Mouse (Mus musculus): ENCODE measurements around the gene Macrod2.

Macrod2 gene

DNA sequence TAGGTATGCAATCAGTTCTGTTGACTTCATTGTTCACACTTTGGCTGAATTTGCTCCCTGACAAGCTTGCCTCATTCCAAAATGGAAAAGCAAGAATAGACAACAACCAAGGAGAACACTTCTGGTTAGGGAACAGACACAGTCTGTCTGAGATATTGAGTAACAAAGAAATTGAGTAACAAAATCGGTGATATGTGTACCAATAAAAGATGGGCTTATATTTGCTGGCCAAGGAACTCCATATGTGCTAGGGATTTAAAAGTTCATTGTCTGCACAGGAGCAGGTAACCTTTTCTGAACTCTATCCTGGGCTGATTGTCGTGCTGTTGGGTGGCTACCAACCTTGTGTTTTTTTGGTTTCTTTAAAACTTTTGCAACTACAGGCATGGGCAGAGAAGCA, 817.2 kb downstream of the Macrod2 start:
- DNase-seq (ENCODE audit: low read depth), result no peak

DNA sequence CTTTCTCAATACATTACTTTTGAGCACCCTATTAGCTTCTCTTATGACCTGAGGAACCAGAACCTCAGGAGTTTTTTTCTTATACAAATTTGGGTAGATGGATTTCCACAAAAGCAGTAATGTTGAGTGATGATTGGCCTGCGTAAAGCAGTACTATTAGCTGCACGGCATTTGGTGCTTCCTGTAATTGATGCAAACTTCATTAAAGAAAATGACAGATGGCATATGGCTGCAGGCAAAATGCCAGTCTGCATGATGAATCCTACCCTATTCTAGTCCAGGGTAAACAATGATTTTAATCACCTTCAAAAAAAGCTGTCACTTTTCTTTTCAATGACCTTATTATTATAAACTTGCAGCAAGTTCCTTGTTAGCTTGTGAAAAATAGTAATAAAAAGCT, 822.4 kb downstream of the Macrod2 start:
- no peak for DNase-seq (ENCODE audit: low read depth)

DNA sequence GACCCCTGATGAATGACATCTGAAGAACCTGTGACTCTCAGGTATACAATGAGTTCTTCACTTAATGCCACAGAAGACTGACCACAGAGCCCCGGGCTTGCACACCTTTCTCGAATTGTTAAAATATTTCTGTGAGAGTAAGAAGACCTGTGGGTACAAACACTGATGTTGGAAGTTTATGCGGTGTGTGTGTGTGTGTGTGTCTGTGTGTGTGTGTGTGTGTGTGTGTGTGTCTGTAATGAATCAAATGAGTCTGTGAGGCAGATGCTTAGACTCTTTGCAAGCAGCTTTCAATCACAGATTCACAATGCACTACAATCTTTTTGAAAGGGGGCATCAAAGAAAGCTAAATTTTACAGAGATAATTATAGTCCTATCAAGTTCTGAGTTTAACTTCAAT, 822.8 kb downstream of the Macrod2 start:
- no peak for DNase-seq (ENCODE audit: low read depth)

DNA sequence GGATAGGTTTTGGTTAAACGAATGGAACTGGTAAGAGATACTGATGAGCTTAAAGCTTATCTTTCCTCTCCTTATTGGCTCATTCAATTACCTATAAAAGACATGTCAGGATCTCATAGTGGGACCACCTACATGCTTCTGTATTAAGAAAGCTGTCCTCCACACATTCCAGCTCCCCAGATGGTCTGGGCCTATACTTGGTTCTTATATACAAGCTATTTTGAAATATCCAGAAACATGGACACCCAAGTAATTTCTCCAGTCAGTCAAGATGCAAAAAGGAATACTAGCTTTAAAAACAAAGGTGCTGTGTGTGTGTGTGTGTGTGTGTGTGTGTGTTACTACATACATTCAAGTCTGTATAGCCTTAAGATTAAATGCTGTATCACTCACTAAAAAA, 833.7 kb downstream of the Macrod2 start:
- no peak for DNase-seq (ENCODE audit: low read depth)

DNA sequence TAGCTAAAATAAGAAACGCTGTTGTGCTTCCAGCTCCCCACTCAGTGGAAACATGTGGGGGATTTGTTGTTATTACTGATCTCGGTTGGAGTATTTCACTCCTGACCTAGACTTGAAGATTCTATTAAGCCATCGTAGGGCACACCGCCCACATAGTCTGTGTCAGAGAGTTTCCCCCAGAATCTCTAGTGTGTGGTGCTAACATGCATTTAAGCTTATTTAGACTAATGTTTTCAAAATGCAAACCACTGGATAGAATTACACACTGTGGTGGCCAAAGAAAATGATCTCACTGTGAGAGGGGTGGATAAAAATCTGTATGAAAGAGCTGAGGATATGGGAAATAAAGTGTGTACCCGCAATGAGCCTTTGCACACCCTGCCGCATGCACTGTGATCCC, 834.7 kb downstream of the Macrod2 start:
- DNase-seq (ENCODE audit: low read depth), result no peak

DNA sequence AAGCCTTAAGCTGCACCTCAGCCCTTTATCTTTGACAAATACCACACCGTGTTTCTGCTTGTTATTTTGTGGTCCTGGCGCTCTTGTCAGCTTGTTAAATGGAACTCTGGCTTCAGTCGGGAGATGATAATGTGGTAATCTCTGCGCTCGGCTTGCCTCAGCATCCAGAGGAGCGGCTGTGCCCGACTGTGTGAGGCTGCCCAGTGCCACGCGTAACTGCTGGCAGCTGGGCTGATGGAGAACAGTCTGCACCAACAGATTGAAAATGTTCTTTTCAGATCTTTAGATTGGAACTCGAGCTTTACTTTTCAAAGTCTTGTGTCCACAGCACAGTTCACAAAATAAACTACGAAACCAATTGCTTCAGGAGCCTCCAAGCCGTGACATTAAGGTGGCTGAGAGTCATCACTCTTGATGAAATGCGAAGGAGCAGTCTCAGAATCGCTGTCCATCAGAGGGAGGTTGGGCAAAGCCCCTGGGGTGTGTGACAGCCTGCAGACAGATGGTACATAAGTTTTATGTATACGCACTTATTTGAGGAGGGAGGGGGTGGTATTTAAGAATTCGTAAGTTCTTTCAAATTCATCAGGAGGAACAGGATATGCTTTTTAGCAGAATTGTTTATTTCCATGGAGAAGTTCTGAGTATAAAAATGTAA, 836.0 kb downstream of the Macrod2 start:
- no peak for DNase-seq (ENCODE audit: low read depth)

DNA sequence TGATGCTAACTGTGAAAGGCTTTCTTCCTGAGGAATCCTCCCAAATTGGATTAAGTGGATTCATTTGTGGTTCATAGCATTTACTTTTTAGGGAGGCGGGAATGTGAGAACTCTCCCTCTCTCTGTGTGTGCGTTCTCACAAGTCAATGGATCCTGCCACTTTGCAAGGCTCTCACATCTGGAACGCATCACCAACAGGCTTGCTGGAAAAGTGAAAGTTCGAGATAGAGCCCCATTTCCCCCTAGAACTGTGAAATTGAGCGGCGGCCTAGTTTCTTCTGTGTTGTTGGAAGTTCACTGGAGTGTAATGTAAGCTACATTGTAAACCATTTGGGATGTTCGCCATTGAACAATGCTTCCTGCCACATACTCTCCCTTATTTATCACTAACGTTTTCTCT, 839.2 kb downstream of the Macrod2 start:
- DNase-seq (ENCODE audit: low read depth), result no peak

DNA sequence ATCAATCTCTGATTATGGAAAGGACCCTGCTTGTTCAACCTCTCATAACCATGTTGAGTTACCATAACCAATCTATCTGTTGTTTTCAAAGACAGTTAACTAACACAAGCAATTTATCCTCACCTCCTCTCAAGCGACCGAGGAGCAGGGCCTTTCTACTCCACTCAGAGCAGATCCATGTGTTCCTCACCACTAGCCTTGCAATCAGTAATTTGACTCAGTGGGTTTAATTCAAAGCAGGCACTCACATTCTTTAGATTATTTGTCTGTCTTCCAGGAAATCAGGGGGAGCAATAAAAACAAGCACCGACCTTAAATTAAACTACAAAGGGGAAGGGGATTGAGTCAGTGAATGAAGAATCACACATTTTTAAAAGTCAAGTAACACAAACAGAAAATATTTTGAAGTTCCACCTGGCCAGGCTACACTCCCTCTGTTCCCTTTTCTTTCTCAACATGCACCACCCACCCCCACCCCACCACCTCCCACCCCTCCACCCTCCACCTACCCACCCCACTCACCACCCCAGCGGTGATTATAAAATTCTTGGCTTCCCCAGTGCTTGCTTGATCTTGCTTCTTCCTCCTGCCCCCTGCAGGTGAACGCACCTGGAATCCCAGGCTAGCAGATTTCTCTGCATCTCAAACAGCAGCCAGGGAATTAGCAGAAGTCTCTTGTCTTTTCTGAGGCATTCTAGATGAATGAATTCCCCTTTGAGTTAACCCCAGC, 839.8 kb downstream of the Macrod2 start:
- no peak for DNase-seq (ENCODE audit: low read depth)

DNA sequence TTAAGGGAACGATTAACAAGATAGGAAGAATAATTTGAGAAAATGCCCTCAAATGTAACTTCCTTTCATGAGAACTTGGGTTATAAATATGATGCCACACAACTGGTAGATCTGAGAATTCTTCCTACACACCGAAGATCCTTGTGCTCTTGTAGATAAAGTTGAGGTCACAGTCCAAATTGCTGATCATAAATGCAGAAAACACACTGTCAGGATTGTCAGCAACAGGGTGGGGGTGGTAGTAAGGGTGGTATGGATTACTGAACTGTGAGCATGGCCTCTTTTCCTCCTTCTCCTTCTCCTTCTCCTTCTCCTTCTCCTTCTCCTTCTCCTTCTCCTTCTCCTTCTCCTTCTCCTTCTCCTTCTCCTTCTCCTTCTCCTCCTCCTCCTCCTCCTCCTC, 852.6 kb downstream of the Macrod2 start:
- no peak for DNase-seq (ENCODE audit: low read depth)

DNA sequence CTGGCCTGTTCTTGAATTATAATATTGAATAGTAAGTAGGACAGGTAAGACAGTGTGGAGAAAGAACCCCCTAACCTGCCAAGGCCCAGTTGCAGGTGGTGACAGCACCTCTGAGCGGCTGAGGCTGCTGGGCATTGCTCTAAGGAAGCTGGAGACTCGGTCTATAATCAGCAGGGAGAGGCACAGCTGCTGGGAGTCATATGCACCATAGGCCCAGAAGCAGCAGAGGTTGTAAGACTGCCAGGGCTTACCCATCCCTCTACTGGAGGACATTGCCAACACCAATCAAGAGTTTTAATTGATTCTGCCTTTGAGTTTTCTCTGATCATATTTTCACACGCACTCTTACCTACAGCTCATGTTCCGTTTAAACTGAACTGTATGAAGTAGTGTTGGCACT, 869.5 kb downstream of the Macrod2 start:
- no peak for DNase-seq (ENCODE audit: low read depth)

DNA sequence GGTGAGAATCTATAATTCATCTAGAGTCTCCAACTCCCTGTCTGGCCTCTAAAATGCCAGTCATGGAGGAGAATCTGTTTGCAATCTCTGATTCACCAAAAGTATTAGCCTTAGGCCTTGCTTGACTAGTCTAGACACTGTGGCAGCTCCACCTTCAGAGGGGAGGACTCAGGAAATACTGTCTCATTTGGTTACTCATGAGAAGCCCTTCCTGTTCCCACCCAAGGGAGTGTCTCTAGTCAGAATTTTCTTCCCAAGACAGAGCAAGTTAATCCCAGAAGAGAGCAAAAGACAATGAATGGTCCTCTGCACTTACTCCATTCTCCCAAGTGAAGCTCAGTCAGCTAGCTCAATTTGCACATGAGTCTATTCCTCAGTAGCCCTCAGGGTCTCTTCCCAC, 871.5 kb downstream of the Macrod2 start:
- DNase-seq (ENCODE audit: low read depth), result no peak

DNA sequence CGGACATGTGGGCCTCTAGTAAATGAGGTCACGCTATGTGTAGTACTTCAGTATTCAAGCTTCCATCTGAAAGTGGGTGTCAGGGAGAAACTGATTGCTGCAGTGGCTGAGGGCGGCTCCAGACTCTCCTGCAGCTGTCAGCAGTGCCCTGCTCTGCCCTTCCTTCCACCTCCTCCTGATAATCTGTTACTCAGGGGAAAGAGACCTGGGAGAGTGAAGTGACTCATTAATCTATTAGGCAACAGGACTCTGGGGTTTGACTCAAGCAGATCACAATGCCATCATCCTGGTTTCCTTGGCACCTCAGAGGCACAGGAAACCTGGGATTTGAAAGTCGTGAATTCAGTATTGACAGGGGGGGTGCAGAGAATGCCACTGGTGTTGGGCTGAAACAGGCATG, 876.4 kb downstream of the Macrod2 start:
- no peak for DNase-seq (ENCODE audit: low read depth)

DNA sequence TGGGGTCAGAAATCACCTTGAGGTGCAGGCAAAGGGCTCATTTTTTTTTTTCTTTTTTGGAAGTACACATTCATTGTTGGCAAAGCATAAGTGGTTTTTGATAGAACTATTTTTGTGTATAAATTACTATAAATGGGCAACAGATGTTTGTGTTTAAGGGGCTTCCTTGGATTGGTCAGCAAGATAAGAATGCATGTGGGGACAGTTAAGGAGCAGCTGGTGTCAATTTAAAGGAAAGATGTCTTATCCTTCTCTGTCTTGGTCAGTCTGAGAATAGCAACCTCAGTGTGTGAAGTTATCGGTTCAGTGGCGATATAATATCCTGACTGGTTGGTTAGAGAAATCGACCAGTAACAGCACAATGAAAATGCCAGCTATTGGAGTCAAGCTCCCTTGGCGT, 877.9 kb downstream of the Macrod2 start:
- no peak for DNase-seq (ENCODE audit: low read depth)

DNA sequence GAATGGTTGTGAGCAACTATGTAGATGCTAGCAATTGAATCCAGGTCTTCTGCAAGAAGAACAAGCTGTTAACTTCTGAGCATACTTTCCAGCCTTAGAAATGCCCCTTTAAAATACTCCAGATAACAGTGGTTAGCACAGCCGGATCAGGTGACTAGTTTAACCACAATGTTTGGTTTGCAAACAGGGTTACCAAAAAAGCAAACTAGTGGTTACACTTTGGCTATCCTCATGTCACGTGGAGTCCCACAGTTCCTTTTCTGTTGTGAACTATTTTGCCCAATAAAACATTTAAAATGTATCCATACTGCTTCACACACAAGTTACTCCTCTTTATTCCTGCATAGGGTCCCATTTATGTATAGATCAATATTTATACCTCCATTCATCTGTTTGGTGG, 879.2 kb downstream of the Macrod2 start:
- no peak for DNase-seq (ENCODE audit: low read depth)

DNA sequence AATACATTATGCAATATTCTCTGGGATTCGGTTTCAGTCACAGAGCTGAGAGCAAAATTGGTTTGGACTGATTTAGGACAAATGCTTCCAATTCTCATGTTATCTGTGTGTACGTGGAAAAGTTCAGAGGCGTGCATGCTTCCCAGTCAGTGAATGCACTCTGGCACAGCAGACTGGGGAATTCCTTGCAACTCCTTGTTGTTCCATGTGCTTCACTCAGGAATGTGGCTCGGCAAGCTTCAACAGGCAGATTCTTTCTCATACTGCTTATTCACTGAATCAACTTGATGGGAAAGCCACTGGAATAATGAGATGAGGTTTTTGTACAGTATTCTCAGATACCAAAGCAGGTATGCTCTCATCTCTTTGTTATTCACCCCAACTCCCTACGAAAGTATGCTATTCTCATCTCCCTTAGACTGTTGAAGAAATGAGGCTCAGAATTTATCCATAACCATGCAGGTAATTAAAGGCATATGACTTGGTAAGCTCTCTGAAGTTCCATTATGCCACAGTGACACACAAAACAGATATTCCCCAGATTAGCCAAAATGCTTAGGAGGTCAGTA, 884.1 kb downstream of the Macrod2 start:
- DNase-seq (ENCODE audit: low read depth), result no peak

DNA sequence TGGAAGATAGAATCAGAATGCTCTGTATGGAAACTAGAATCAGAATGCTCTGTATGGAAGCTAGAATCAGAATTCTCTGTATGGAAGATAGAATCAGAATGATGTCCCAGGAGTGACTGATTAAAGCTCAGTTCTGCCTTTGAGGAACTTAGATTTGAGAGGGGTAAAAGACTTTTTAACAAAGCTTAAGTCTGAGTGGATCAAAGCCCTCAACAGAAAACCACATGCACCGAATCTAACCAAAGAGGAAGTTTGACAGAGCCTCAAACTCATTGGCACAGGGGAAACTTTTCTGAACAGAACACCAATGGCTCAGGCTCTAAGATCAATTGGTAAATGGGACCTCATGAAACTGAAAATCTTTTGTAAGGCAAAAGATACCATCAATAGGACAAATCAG, 885.7 kb downstream of the Macrod2 start:
- no peak for DNase-seq (ENCODE audit: low read depth)

DNA sequence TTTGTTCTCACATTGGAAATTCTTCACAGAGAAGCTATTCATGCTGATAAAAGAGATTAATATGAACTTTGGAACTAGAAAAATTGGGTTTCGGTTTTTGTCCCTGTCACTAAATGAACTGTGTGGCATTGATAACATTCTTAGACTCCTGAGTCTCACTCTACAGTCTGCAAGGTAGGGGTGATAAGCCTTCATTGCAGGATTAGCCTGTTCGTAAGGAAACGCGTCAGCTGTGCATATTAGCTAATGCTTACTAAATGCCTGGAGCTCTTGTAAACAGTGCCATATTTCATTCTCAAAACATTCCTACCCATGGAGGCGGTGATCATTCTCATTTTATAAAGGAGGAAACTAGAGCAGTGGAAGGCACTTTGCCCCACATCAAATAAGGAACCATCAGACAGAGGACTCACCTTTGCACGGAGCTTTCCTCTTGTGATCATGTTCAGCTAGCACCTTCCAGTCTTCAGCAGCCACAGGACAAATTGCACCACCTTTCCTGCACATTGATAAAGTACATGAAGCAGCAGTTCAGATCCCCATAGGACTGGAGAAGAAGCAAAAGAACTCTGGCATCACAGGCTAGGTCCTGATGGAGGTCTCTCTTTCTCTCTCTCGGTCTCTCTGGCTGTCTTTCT, 891.1 kb downstream of the Macrod2 start:
- no peak for DNase-seq (ENCODE audit: low read depth)

DNA sequence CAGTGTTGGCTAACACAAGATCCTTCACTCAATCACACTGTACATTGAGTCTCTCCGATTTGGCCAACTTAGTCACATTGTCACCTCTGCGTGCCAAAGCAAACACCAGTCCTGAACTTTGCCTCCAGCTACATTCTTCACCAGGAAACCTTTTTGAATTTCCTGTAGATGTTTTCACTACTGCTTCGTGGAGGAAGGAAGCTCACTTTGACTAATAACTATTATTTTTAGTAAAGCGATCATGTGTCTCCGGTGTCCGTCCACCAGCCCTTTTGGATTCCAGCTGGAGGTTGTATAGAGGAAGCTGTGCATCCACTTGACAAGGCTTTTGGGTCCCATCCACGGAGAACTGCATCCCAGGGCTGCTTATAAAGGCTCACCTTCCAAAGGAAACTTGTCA, 893.4 kb downstream of the Macrod2 start:
- no peak for DNase-seq (ENCODE audit: low read depth)

DNA sequence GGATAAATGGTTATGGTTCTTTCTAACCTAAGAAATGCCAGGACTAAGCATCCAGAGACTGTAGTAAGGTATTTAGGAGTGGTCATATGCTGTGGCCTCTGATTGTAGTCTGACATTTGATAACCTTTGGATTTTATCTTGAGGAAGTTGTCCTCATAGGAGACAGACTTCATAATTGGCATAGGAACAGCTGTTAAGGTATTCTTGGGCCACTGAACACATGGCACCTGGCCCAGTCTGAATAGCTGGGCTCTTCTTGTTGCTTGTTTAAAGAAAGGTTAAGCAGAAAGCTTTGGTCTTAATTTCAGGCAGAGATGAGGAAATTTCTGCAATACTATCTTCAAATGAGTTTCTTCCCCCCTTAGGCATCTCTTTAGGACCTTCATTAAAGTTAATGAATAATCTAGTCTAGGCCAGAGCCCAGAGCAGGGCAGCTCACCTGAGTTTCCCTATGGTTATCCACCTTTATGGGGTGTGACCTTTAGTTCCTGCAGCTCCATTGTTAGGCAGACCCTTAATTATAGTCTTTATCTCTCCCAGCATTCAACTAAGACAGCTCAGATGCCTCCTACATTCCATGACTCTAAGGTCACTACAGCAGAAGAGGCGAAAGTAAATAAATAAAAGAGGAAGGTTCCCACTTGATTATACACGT, 894.1 kb downstream of the Macrod2 start:
- no peak for DNase-seq (ENCODE audit: low read depth)

DNA sequence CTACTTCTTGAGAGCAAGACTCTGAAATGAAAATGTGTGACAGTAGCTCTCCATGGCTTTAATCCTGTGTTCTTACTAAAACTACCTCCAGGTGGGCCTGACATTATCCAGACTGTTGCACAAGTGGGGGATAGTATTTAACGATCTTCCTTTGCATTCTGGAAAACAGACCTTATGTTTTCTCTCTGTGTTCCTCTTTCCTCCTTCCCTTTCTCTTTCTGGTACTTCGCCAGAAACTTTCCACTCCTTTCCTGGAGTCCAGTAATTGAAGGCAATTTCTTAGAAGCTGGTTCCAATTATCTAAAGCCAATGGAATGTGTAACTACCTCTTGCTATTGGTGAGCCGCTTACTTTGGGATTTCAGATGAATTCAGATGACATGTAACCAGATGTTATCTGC, 897.7 kb downstream of the Macrod2 start:
- no peak for DNase-seq (ENCODE audit: low read depth)

DNA sequence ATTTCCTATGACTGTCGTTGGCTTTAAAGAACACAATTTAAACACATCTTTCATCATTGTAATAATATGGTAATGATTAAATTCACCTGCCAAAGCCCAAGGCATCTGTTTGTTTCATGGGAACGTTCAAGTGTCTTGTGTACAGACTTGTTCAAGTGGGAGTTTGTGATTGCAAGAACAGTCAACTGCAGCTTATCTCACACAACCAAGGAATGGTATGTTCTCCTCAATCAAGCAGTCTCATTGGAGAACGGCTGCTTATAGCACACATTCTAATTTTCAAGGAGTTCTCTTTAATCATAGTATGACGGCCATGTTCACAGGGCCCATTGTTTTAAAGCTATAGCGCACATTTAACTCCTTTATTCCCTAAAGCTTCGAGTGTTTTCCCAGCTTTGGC, 904.1 kb downstream of the Macrod2 start:
- no peak for DNase-seq (ENCODE audit: low read depth)

DNA sequence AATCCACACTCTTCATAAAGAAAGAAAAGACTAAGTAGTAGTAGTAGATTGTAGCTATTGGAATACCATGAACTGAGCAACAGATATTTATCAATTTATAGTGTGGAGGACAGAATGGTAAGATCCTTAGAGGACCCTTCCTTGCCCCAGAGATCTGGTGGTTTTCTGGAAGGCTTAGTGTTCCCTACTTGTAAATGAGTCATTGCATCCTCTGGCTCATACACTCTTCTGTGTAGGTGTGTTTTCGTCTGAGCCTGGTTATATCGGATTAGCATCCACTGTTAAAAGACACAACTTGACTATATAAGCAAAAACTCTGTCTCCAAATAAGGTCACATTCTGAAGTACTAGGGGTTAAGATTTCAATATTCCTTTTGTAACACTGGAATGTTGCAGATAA, 905.9 kb downstream of the Macrod2 start:
- DNase-seq (ENCODE audit: low read depth), result no peak

DNA sequence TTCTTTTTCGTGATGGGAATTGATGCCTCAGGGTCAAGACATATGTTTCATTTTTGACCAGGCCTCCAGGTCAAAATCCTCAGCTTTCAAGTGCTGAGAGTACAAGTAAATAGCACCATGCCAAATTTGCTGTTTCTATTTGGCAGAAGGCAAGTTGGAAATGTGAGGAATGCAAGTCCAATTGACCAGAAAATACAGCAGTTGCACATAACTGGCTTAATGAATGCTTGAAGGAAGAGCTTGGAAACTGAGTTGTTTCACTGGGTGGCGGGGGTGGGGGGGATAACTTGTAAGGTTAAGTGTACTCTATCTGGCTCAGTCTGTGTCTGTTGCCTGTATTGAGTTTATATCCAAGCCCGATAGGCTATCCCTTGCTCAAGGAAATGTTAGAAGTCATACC, 913.3 kb downstream of the Macrod2 start:
- DNase-seq (ENCODE audit: low read depth), result no peak

Measured in induced T-regulatory cell, adult 2 months (primary cell).